Mouse (Mus musculus): ENCODE results near the gene Rasgrp3.

DNA sequence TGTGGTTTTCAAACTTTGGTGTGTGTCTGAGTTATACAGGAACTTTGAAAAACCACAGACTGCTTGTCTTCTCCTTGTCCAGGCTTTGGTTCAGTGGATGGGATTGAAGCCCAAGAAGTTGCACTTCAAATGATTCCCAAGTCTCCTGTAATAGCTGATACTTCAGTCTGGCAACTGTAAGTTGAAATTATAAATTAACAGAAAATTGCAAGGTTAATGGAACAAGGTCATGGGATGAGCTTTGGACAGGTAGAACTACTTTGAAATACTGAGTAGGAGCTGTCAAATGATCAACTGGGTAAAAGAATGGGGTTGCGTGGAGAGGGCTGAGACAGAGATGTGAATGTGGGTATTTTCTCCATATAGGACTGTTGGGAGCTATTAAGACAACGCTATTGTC, 122.3 kb downstream of the Rasgrp3 start:
- no peak for TF ChIP-seq POLR2AphosphoS2 (IDR thresholded peaks at IDR 0.05; ENCODE audit: insufficient read length, low read depth)
- no peak for TF ChIP-seq POLR2A (IDR thresholded peaks at IDR 0.05; ENCODE audit: insufficient read length, low read depth)
- no peak for TF ChIP-seq TCF12 (IDR thresholded peaks at IDR 0.05; ENCODE audit: insufficient read depth, poor library complexity, severe bottlenecking)
- TF ChIP-seq REST (IDR thresholded peaks at IDR 0.05; ENCODE audit: insufficient read depth, insufficient read length), result no peak
